Mouse (Mus musculus) heart, embryonic 13.5 days (tissue): ENCODE results near the gene Grin2a. TPM values are rescaled to one million over a fixed set of nuclear protein-coding genes. Genes with fewer than 3 reads are reported as not detected.

ENCODE experiments used
- ATAC-seq: fragments of 200-750 bp; cut with Nextera tagmentation; 2 replicates; pipeline ENCODE4 v1.8.0; 2017; ENCODE audit warnings: moderate TSS enrichment; ENCODE audit not compliant: insufficient number of reproducible peaks, low FRiP score, low TSS enrichment; ENCODE audit errors: extremely low read depth
- H3K27ac ChIP-seq: fragments of 300-500 bp; sonication (generic); replicated peaks from 2 replicates; pipeline ENCODE4 v1.5.1; 2015; ENCODE audit warnings: moderate library complexity, mild to moderate bottlenecking, inconsistent platforms
- H3K27me3 ChIP-seq: fragments of 300-500 bp; sonication (generic); replicated peaks from 2 replicates; pipeline ENCODE4 v1.6.1; 2015; ENCODE audit warnings: mild to moderate bottlenecking, inconsistent platforms
- H3K36me3 ChIP-seq: fragments of 300-500 bp; sonication (generic); 2 replicates; pipeline ENCODE4 v1.6.1; 2015; ENCODE audit warnings: mild to moderate bottlenecking, inconsistent platforms
- H3K4me1 ChIP-seq: fragments of 300-500 bp; sonication (generic); 2 replicates; pipeline ENCODE4 v1.6.1; 2015; ENCODE audit warnings: inconsistent platforms
- H3K4me2 ChIP-seq: fragments of 300-500 bp; sonication (generic); 2 replicates; pipeline ENCODE4 v1.6.1; 2015; ENCODE audit warnings: inconsistent platforms, mild to moderate bottlenecking, moderate library complexity
- H3K4me3 ChIP-seq: fragments of 300-500 bp; sonication (generic); 2 replicates; pipeline ENCODE4 v1.5.1; 2015; ENCODE audit warnings: moderate library complexity, mild to moderate bottlenecking, inconsistent platforms
- H3K9ac ChIP-seq: fragments of 300-500 bp; sonication (generic); 2 replicates; pipeline ENCODE4 v1.6.1; 2015; ENCODE audit warnings: inconsistent platforms, mild to moderate bottlenecking, moderate library complexity
- H3K9me3 ChIP-seq: fragments of 300-500 bp; sonication (generic); 2 replicates; pipeline ENCODE4 v1.6.1; 2016; ENCODE audit warnings: inconsistent platforms
- WGBS: fragments of 180-500 bp; shearing (Covaris S2); methylation state at CpG from one replicate; pipeline ENCODE4 v1.1.7; 2015; ENCODE audit warnings: mixed read lengths; 5-methylcytosine and 5-hydroxymethylcytosine counted together
- polyA plus RNA-seq: library from polyadenylated mRNA; unstranded; fragments of >200 nt; fragmentation: Nextera tagmentation; extraction: Ambion mirVana; gene quantifications from 2 replicates; pipeline ENCODE4 v1.2.1, GENCODE M21; 2015

Grin2a gene
- polyA plus RNA-seq, 1 experiment from 2014 or later = 0.90 TPM

DNA sequence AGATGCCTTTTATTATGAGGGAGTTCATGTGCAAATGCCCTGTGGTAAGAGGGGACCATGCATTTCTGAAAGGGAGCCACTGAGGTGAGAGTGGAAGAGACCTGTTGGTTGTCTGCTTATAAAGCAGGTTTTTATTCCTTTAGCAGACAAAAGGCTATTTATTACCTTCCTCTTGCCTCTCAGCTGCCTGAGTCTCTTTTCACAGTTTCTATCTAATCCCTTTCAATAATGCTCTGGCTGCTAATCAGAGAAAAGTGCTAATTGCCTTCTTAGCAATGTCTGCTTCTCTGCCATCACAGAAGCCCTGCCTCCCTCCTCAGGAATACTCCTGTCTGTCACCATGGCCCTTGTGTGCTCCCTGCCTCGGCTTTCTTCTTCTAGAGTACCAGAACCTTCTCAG lies 209.1 kb downstream of the Grin2a start:
- WGBS = 38% methylated on average over 1 of the region's 1 CpGs
- H3K4me2 ChIP-seq = no peak overlapping the region
- no peak for ATAC-seq
- H3K9ac ChIP-seq = no peak overlapping the region
- H3K27me3 ChIP-seq = no peaks in the 10 kb centered on the region
- no peaks in the 10 kb centered on the region for H3K4me1 ChIP-seq
- H3K27ac ChIP-seq = no peak overlapping the region
- no peaks in the 10 kb centered on the region for H3K36me3 ChIP-seq
- H3K9me3 ChIP-seq = no peaks in the 10 kb centered on the region
- H3K4me3 ChIP-seq = no peak overlapping the region

DNA sequence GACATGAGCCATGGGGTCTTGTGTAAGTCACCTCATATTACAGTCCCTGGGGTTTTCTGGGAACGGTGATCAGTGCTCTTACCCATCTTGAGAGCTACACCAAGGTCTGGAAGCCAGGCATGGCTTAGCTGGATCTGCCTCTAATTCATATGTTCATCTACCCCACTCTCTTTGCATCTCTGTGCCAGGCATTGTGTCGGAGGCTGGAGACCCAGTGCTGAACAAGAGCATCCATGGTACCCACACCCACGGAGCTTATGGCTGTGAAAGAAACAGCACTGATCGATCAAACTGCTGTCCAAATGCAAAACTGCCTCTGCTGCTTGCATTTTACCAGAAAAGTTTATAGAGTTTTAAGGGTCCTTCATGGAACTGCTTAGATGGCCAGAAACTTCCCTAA lies 209.5 kb downstream of the Grin2a start:
- 79% methylated on average over 4 of the region's 4 CpGs for WGBS
- ATAC-seq = no peak
- no peak overlapping the region for H3K9ac ChIP-seq

GRCm38 (mm10) chr16:9768981-9769380 lies 226.4 kb downstream of the Grin2a start:
- Histone ChIP-seq H3K27ac (no peak overlapping the region), H3K27me3 (no peaks in the 10 kb centered on the region), H3K4me1 (no peaks in the 10 kb centered on the region), H3K4me3 (no peak overlapping the region), H3K9ac (no peak overlapping the region), H3K36me3 (no peaks in the 10 kb centered on the region), H3K9me3 (no peaks in the 10 kb centered on the region), H3K4me2 (no peak overlapping the region)
- ATAC-seq = no peak
- WGBS = 33% methylated on average over 1 of the region's 1 CpGs

More for the DNA sequence above, 209.5 kb downstream of the Grin2a start:
- Histone ChIP-seq H3K9me3 (no peaks in the 10 kb centered on the region), H3K4me3 (no peak overlapping the region), H3K27ac (no peak overlapping the region), H3K27me3 (no peaks in the 10 kb centered on the region), H3K36me3 (no peaks in the 10 kb centered on the region), H3K4me1 (no peaks in the 10 kb centered on the region), H3K4me2 (no peak overlapping the region)

DNA sequence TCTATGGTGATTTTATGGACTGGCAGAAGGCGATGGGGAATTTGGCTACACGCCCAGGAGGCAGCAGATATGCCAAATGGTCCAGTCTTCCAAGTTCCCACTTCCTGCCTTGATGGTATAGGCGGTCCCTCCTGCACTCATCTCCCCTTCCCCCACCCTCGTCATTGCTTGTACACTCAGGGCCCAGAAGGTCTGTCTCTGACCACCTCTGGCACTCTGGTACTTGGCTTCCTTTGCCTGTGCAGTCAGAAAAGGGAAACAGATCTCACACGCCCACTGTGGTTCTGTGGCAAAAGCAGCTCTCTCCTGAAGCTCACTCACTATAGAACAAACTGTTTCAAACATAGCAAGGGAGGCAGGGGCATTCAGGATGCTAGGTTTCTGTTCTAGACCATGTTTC lies 227.0 kb downstream of the Grin2a start:
- H3K27ac ChIP-seq = no peak overlapping the region
- no peak overlapping the region for H3K4me2 ChIP-seq
- H3K9me3 ChIP-seq = no peaks in the 10 kb centered on the region
- ATAC-seq = no peak
- no peaks in the 10 kb centered on the region for H3K4me1 ChIP-seq
- no peak overlapping the region for H3K9ac ChIP-seq
- 53% methylated on average over 5 of the region's 5 CpGs for WGBS
- no peak overlapping the region for H3K4me3 ChIP-seq
- H3K36me3 ChIP-seq = no peaks in the 10 kb centered on the region
- H3K27me3 ChIP-seq = no peaks in the 10 kb centered on the region

DNA sequence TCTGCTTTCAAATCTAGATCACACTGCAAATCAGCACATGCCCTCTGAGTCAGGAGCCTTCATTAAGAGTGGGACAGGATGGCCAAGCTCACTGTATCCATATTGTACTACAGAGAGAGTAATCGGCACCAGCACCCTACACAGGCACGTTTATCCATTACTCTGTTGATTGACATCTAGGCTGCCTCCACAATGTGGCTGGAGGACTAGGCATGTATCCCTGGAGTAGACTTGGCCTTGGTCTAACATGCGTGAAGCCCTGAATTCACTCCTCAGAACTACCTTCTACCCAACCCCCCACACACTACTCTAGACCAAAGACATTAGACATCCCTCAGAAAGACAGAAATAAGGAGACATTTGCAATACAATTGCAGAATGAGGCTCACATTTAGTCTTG lies 227.4 kb downstream of the Grin2a start:
- Histone ChIP-seq H3K9ac (no peak overlapping the region), H3K27ac (no peak overlapping the region), H3K36me3 (no peaks in the 10 kb centered on the region), H3K9me3 (no peaks in the 10 kb centered on the region), H3K4me1 (no peaks in the 10 kb centered on the region), H3K4me3 (no peak overlapping the region), H3K4me2 (no peak overlapping the region), H3K27me3 (no peaks in the 10 kb centered on the region)
- 78% methylated on average over 3 of the region's 3 CpGs for WGBS
- no peak for ATAC-seq

GRCm38 (mm10) chr16:9764086-9764485 lies 231.3 kb downstream of the Grin2a start:
- Histone ChIP-seq H3K4me2 (no peak overlapping the region), H3K27me3 (no peaks in the 10 kb centered on the region), H3K9ac (no peak overlapping the region), H3K9me3 (no peaks in the 10 kb centered on the region), H3K36me3 (no peaks in the 10 kb centered on the region), H3K27ac (no peak overlapping the region), H3K4me3 (no peak overlapping the region), H3K4me1 (no peaks in the 10 kb centered on the region)
- ATAC-seq = no peak
- WGBS = 71% methylated on average over 2 of the region's 2 CpGs

DNA sequence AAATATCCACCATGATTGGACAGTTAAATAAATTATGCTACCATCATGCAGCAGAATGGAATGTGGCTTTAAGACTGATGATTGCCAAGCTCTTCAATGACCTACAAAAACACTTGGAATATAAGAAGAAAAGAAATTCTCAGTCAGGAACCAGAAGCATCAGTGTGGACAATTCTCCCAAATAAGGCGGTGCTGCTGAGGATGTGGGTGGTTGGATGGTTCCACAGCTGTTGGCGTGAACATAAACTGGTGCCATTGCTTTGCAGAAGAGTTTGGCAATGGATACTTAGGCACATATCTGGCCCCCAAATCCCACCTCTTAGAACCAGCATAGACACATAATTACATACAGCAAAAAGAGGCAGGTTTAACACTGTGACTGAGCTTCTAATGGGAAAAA lies 235.0 kb downstream of the Grin2a start:
- Histone ChIP-seq H3K27ac (no peak overlapping the region), H3K27me3 (no peaks in the 10 kb centered on the region), H3K4me2 (no peak overlapping the region), H3K9ac (no peak overlapping the region), H3K4me1 (no peaks in the 10 kb centered on the region), H3K36me3 (no peaks in the 10 kb centered on the region), H3K9me3 (no peaks in the 10 kb centered on the region), H3K4me3 (no peak overlapping the region)
- ATAC-seq = no peak
- 85% methylated on average over 2 of the region's 2 CpGs for WGBS

GRCm38 (mm10) chr16:9756849-9757248 lies 238.5 kb downstream of the Grin2a start:
- Histone ChIP-seq H3K9ac (no peak overlapping the region), H3K9me3 (no peaks in the 10 kb centered on the region), H3K27me3 (no peaks in the 10 kb centered on the region), H3K36me3 (no peaks in the 10 kb centered on the region), H3K4me2 (no peak overlapping the region), H3K27ac (no peak overlapping the region), H3K4me1 (no peaks in the 10 kb centered on the region), H3K4me3 (no peak overlapping the region)
- ATAC-seq = no peak
- 77% methylated on average over 8 of the region's 8 CpGs for WGBS

GRCm38 (mm10) chr16:9754061-9754460 lies 241.3 kb downstream of the Grin2a start:
- no peak for ATAC-seq
- Histone ChIP-seq H3K9me3 (peaks cover 3% of the 10 kb centered on the region; the same call in 1 of the 2 replicates), H3K36me3 (no peaks in the 10 kb centered on the region), H3K27ac (no peak overlapping the region), H3K4me1 (no peaks in the 10 kb centered on the region), H3K4me2 (no peak overlapping the region), H3K9ac (no peak overlapping the region), H3K4me3 (no peak overlapping the region), H3K27me3 (no peaks in the 10 kb centered on the region)
- 75% methylated on average over 5 of the region's 5 CpGs for WGBS

GRCm38 (mm10) chr16:9753045-9753444 lies 242.3 kb downstream of the Grin2a start:
- H3K27me3 ChIP-seq = no peaks in the 10 kb centered on the region
- H3K9ac ChIP-seq = no peak overlapping the region
- no peaks in the 10 kb centered on the region for H3K36me3 ChIP-seq
- H3K4me3 ChIP-seq = no peak overlapping the region
- no peak overlapping the region for H3K27ac ChIP-seq
- no peak for ATAC-seq
- WGBS = 80% methylated on average over 9 of the region's 9 CpGs
- H3K4me2 ChIP-seq = no peak overlapping the region
- peaks cover 3% of the 10 kb centered on the region; the same call in 1 of the 2 replicates for H3K9me3 ChIP-seq
- H3K4me1 ChIP-seq = no peaks in the 10 kb centered on the region

DNA sequence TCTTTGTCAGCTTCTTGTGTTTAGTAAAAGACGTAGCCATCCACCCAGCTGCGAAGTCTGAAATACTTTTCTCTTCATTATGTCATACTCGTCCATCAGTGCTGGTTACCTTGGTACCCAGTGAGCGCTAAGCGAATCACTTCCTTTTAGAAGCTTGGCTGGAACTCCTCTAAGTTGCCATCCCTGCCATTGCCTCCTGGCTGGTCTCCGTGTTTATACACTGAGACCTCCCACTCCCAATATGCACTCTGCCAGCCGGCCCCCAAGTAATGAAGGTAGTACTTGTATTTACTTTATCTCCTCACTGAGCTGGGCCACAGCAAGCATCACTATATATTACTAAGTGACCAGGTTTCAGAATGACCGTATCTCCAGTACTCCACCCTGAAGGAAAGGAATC lies 242.8 kb downstream of the Grin2a start:
- no peak overlapping the region for H3K4me3 ChIP-seq
- H3K9me3 ChIP-seq = peaks cover 3% of the 10 kb centered on the region; the same call in 1 of the 2 replicates
- H3K36me3 ChIP-seq = no peaks in the 10 kb centered on the region
- no peak for ATAC-seq
- H3K9ac ChIP-seq = no peak overlapping the region
- 78% methylated on average over 8 of the region's 8 CpGs for WGBS
- no peak overlapping the region for H3K4me2 ChIP-seq
- no peaks in the 10 kb centered on the region for H3K27me3 ChIP-seq
- no peak overlapping the region for H3K27ac ChIP-seq
- no peaks in the 10 kb centered on the region for H3K4me1 ChIP-seq

GRCm38 (mm10) chr16:9751045-9751569 lies 244.3 kb downstream of the Grin2a start:
- H3K27ac ChIP-seq = no peak overlapping the region
- H3K9ac ChIP-seq = no peak overlapping the region

More at GRCm38 (mm10) chr16:9751045-9751569, 244.3 kb downstream of the Grin2a start:
- ATAC-seq = no peak
- no peak overlapping the region for H3K4me2 ChIP-seq
- 63% methylated on average over 11 of the region's 11 CpGs for WGBS
- no peaks in the 10 kb centered on the region for H3K27me3 ChIP-seq
- peaks cover 3% of the 10 kb centered on the region; the same call in 1 of the 2 replicates for H3K9me3 ChIP-seq
- no peak overlapping the region for H3K4me3 ChIP-seq
- H3K36me3 ChIP-seq = no peaks in the 10 kb centered on the region
- no peaks in the 10 kb centered on the region for H3K4me1 ChIP-seq
